Mouse (Mus musculus) ovary, postnatal 14 days (tissue): Measurements from ENCODE around the gene Teddm1b.
A peak's percentile ranks its signal among the peaks of the same experiment; 100 is the strongest.
"Not testable (repeated sequence)": the region's sequence is repeated elsewhere in the genome, so short reads cannot be mapped to it uniquely, and the experiment has no call there.

Source experiments
- DNase-seq: peaks from one replicate; pipeline ENCODE4 v3.0.0; 2022; ENCODE audit warnings: low spot score

The Teddm1b gene

DNA sequence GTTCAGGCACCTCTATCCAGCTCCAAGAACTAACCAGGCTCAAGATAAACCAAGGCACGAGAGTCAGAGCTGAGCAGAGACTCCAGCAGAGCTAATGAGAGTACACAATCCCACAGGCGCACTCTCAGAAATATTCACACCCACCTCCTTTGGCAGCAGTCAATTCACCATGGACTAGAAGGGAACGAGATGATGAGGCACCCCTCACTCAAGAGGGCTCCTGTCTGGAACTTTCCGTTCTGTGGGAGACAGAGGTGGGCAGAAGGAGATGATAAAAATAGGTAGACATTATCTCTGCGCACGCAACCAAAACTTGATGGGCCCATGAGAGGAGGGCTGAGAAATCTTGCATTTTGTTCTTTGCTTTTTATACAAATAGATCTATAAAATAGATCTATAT lies at the start of gene Teddm1b:
Gene Teddm1b, plus strand, starts transcription at position 301 of the 400 bp plus-strand sequence.
- no peak for DNase-seq

- no peak for DNase-seq
Measured at GRCm38 (mm10) chr1:153830746-153831145, 43.4 kb upstream of the Teddm1b start.

GRCm38 (mm10) chr1:153836036-153836435 lies 38.1 kb upstream of the Teddm1b start:
- DNase-seq, result no peak

DNA sequence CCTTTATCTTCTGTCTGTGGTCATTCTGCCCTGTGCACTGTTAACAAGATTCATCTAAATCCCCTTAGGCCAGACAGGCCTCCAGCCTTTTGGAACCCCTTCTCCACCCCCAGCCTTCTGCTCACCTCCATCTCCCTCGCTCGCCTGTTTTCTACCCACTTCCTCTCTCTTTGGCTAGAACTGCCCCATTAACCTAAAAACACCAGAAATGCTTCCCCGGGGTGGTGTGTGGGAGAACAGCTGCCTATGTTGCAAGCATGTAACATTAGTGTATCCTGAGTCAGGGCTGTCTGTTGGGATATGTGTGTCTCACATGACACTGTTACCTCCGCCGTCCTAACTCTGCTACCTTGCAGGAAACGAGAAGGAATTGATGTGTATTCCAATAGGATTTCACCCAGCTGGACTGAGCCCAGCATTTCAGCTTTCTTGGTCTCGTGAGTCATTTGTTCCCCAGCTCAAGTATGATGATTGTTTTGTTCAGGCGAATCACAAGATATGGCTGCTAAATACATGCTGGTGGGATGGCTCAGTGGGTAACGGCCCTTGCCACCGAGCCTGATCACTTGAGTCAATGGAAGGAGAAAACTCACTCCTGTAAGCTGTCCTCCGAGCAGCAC lies 31.9 kb upstream of the Teddm1b start:
- no peak for DNase-seq

GRCm38 (mm10) chr1:153844042-153844441 lies 30.1 kb upstream of the Teddm1b start, which contains the start of gene Rgsl1:
Rgsl1 (minus strand) TSS chr1:153844142.
- no peak for DNase-seq

DNA sequence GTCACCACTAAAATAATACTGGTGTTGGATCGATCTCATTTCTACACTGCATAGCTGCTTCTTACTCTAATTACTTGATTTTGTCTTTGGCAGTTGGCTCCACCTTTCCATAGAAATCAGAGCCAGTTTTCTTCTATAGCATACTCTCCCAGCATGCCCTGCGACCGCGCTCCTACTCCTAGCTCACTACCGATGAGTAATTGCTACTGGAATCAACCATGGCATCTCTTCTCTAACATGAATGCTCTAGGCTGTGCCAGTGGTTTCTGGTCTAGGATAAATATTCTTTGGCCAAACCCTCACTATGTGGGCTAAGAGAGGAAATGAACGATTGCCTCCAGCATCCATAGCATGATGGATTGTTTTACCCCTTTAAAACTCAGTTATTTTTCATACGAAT lies 27.7 kb upstream of the Teddm1b start:
- DNase-seq, result no peak

- DNase-seq, result no peak
Measured at GRCm38 (mm10) chr1:153846867-153847266, 27.3 kb upstream of the Teddm1b start.

GRCm38 (mm10) chr1:153852696-153853095 lies 21.4 kb upstream of the Teddm1b start:
- DNase-seq, result not testable (repeated sequence)

DNA sequence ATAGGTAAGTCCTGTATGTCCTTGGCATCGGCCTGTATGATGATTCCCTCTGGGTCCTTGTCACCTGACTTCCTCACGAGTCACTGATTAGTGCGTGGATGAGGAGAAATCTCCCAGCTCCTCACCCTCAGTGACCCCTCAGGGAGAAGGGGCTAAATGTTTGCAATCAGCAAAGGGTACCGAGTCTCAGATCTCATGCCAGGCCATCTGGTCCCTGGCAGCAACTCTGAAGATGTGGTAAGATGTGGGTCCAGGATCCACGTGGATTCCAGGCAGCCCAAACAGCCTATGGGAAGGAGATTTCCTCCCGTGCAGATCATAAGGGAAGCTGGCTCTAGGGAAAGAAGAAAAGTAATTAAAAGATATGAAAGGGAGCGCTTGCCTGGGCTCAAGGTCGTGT lies 18.2 kb upstream of the Teddm1b start:
- no peak for DNase-seq

DNA sequence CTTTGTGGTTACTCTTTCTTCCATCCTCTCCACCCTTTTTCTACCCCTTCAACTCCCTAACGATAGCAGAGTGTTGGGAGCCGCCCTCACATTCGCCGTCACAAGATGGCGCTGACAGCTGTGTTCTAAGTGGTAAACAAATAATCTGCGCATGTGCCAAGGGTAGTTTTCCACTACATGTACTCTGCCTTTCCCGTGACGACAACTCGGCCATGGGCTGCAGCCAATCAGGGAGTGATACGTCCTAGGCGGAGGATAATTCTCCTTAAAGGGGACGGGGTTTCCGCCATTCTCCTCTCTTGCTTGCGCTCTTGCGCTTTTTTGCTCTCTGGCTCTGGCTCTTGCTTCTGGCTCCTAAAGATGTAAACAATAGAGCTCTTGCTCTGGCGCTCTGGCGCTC lies 6.2 kb downstream of the Teddm1b start:
- not testable (repeated sequence) for DNase-seq

DNA sequence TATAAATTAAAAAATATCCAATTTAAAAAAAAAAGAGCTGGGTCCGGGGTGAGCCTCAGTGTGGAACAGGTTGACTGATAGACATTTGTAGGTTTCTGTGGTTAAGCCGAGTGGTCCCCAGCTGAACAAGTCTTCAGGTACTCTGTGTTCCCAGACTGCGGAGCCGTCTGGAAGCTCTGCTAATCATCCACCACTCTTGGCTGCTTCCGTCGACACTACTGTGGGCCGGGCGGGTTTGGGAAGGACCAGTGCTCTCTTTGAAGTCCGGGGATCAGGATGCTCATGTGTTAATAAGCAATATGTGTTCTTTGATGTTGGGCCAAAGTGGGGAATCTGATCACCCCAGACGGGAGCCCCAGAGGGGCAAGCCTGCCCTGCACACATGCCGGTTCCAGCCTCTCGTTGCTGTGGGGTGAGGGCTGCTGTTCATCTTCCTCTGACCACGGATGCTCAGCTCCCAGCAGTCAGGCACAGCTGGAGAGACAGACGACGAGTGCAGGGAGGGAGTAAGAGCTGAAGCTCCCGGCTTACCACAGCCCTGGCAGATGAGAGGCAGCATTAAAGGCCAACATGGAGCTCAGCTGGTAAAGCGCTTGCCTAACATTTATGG lies 12.0 kb downstream of the Teddm1b start:
- DNase-seq, result no peak

GRCm38 (mm10) chr1:153890121-153890520 lies 16.0 kb downstream of the Teddm1b start:
- DNase-seq, result no peak

DNA sequence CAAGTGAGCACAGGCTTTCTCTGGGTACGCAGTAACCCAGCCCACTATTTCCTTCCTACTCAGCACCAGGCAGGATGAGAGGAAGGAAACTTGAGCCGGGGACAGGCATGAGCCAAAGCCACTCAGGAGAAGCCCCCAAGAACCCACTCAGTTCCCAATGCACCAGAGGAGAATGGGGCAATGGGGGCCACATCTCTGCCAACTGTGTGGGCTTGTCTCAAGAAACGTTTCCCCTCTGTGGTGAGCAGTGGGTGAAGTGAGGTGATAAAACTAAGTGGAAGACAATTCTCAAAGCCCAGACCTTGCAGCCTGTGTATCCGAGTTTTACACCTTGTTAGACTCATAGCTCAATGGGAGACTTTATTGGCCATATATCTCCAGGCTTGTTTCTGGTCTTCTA lies 17.3 kb downstream of the Teddm1b start, which contains the start of gene Teddm1a:
Gene Teddm1a, plus strand, starts transcription at position 301 of the 400 bp plus-strand sequence.
- DNase-seq, result no peak

DNA sequence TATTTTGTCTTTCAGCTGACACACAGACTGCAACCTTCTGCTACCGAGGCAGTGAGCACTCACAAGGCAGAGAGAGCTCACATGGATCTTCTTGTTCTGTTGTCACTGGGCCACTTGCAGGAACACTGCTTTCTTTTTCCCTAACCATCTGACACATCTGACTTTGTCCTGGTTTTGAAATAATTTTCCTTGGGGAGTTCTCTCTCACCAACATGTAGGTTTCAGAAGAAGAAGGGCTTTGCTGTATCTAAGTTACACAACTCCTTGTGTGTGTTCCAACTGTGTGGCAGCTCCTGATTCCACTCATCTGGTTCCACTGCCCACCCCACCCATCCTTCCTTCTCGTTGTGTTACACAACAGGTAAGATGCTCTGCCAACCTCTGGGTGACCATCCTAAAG lies 19.6 kb downstream of the Teddm1b start:
- no peak for DNase-seq

DNA sequence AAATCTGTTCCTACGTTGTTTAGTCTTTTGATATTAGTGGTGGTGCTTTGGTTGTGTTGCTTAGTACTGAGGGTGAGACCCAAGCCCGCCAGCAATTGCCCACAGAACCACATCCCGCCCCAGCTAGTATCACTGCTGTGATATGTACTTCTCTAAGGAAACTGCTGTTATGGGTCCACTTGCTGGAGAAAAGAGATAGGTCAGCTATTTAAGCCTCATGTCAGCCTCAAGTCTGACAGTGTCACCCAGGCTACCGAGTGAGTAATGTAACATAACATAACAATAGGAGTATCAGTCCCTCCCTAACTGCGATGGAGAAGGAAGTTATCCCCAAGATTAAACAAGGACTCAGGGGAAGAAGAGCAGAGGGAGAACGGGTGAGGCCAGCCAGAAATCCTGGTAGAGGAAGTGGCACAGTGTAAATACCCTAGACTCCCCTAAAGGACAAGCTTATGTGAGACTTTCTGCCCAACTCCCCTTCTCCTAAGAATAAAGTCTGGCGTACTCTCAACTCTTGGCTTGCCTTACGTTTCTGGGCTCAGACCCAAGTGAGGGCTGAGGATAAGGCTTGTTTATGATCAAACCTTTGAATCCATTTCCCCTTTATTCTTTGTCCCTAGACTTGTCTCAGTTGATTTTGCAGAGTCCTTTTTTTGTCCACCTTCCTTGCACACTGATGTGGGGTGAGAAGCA lies 20.2 kb downstream of the Teddm1b start:
- no peak for DNase-seq

GRCm38 (mm10) chr1:153894979-153895378 lies 20.8 kb downstream of the Teddm1b start:
- peak; percentile 69 for DNase-seq

DNA sequence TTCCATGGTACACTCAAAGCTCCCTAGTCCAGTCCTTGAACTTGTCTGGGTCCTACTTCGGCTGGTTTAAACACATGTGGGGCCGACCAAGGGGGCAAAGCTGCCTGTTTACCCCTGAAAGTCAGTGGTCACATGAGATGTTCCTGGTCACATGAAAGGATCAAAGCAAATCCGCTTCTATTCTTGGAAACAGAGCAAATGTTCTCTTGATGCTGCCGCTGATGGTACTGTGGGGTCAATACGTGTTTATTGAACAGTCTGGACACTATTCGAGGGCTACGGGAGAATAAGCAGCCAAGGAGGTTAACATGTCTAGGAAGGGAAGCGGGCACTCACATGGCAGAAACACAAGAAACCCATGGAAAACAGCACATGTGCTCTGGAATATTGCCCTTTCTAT lies 23.1 kb downstream of the Teddm1b start:
- DNase-seq, result no peak

DNA sequence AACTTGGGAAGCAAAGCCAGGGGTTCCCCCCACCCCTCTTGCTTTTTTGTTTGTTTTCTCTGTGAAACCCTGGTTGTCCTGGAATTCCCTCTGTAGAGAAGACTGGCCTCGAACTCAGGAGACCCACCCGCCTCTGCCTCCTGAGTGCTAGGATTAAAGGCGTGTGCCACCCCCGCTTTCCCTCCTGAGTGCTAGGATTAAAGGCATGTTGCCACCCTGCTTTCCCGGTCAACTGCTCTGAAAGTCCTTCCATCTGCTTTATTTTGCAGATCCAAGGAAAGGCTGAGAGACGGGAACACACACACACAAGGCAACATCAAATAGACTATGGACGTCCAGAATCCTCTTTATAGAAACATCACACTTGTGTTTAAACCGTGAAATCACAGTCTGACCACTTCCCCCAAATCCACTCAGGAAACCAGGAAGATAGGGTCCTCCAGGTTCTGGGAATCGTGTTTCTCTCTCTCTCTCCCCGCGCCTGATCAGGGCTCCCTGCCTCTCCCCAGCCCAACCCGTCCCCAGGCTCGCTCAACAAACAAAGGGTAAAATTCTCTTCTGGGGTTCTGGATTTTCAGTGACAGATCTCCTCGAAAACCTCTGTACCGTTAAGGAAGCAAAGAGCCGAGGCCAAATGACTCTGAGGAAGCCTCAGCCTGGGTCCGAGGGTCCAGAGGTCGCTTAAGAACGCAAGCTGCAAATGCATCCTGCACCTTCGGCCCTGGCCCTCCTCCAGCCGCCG lies 25.0 kb downstream of the Teddm1b start:
- no peak for DNase-seq

- DNase-seq, result peak; percentile 89
Measured at GRCm38 (mm10) chr1:153899731-153900380, 25.7 kb downstream of the Teddm1b start, which contains the start of the genes Glul and Teddm2. Glul (plus strand) TSS chr1:153899944. Teddm2 (minus strand) TSS chr1:153900228.

DNA sequence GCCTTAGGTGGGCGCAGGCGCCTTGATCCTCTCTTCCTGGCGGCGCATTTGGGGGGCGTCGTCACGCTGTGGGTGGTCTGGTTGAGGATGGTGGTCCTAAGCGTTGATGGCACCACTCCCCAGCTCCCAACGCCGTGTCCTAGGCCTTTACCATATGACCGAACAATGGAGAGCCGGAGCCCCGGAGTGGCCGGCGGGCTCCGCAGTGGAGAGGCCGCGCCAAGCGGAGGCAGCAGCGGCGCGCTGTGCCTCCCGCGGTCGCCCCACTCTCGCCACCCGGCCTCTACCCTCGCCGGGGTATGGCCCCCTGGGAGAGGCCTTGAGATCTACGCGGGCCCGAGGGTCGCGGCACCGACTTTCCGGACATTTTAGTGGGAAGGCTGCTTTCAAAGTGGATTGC lies 26.2 kb downstream of the Teddm1b start:
- DNase-seq, result peak; percentile 27

DNA sequence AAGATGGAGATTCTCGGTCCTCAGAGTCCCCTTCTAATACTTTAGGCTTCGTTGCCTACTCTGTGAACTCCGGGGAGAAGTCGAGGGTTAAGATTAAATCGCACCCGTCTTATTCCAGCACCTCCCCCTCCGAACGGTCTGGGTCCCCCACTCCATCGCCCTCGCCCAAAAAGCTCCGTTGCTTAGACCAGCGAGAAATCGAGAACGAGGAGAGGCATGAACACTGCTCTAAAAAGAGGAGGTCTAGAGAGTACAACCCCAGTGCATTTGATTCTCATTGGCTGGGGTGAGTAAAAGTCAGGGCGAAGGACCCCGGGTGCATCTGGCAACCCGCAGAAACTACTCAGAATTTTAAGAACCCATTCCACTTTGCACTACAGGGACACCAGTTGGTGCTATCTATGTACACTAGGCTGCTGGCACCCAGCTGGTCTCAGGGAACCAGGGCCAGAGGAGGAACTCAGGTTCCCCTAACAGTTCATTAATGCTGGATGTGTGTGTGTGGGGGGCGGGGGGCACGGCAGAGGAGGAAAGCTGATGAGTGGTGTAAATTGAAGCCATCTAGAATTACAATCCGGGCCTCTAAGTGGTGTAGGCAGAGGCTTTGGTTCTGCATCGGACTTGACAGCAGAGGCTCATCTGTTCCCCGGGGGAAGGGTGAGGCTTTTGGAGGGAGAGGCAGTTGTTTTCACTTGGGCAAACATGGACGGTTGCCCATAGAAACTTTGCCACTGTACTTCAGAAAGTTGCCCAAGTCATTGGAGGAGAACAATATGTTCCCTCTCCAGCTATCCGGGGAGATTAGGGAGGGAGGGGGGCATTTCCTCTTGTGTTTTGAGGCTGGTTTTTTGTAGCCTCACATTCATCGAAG lies 26.9 kb downstream of the Teddm1b start:
- DNase-seq, result no peak
